Mouse (Mus musculus) left cerebral cortex, adult 18-20 months (tissue): ENCODE data around the gene B3galt1. TPM values are rescaled to one million over a fixed set of nuclear protein-coding genes. Genes with fewer than 3 reads are reported as not detected.

Source experiments
- DNase-seq, 2 experiments: peaks; one replicate each; pipeline ENCODE4 v3.0.0; 2021 to 2022; ENCODE audit warnings: low spot score in 2 of 2, mixed read lengths in 1 of 2
- total RNA-seq, 2 experiments: library from RNA; stranded (reverse); gene quantifications; 2 replicates each; pipeline ENCODE4 v1.2.3; 2021

The B3galt1 gene
- total RNA-seq, 2 experiments from 2014 or later: 83.5 to 85.6 TPM

GRCm38 (mm10) chr2:67902651-67903292 is 337.1 kb downstream of the B3galt1 start:
- no peak for DNase-seq

- no peak for DNase-seq
Observed at GRCm38 (mm10) chr2:67903769-67904168, 338.1 kb downstream of the B3galt1 start.

GRCm38 (mm10) chr2:67931994-67932393 is 366.3 kb downstream of the B3galt1 start:
- no peak for DNase-seq

GRCm38 (mm10) chr2:67948408-67948807 is 382.7 kb downstream of the B3galt1 start:
- no peak for DNase-seq

GRCm38 (mm10) chr2:67956182-67956581 is 390.5 kb downstream of the B3galt1 start:
- no peak for DNase-seq

GRCm38 (mm10) chr2:67957561-67957960 is 391.9 kb downstream of the B3galt1 start:
- no peak for DNase-seq

- no peak for DNase-seq
Observed at GRCm38 (mm10) chr2:67960711-67961110, 395.0 kb downstream of the B3galt1 start.

GRCm38 (mm10) chr2:67968812-67969211 is 403.1 kb downstream of the B3galt1 start:
- no peak for DNase-seq

- DNase-seq: peak in 1 of 2 experiments; percentile 7
Observed at GRCm38 (mm10) chr2:67971091-67971490, 405.4 kb downstream of the B3galt1 start.

- peak; percentile 51 to 66 for DNase-seq
Observed at GRCm38 (mm10) chr2:67971576-67971975, 405.9 kb downstream of the B3galt1 start.

- no peak for DNase-seq
Observed at GRCm38 (mm10) chr2:67975764-67976163, 410.1 kb downstream of the B3galt1 start.

GRCm38 (mm10) chr2:67976488-67976887 is 410.8 kb downstream of the B3galt1 start:
- DNase-seq: peak; percentile 12 to 34

- no peak for DNase-seq
Observed at GRCm38 (mm10) chr2:67977620-67978262, 412.1 kb downstream of the B3galt1 start.

- no peak for DNase-seq
Observed at GRCm38 (mm10) chr2:67983563-67983962, 417.9 kb downstream of the B3galt1 start.

- DNase-seq: no peak
Observed at GRCm38 (mm10) chr2:67985133-67985532, 419.5 kb downstream of the B3galt1 start.

GRCm38 (mm10) chr2:67993421-67993820 is 427.8 kb downstream of the B3galt1 start:
- DNase-seq: no peak

- no peak for DNase-seq
Observed at GRCm38 (mm10) chr2:68003091-68003490, 437.4 kb downstream of the B3galt1 start.

- no peak for DNase-seq
Observed at GRCm38 (mm10) chr2:68005210-68005609, 439.5 kb downstream of the B3galt1 start.

GRCm38 (mm10) chr2:68005711-68006110 is 440.0 kb downstream of the B3galt1 start:
- peak in 1 of 2 experiments; percentile 15 for DNase-seq

- no peak for DNase-seq
Observed at GRCm38 (mm10) chr2:68011336-68011735, 445.7 kb downstream of the B3galt1 start.

- peak; percentile 46 to 55 for DNase-seq
Observed at GRCm38 (mm10) chr2:68020251-68020680, 454.6 kb downstream of the B3galt1 start.

- no peak for DNase-seq
Observed at GRCm38 (mm10) chr2:68021541-68022152, 456.0 kb downstream of the B3galt1 start.
